Mouse (Mus musculus) hindbrain, postnatal 0 days (tissue): ENCODE measurements around the gene Apobr. TPM values are rescaled to one million over a fixed set of nuclear protein-coding genes. Genes with fewer than 3 reads are reported as not detected.

Source experiments
- ATAC-seq: fragments of 200-750 bp; cut with Nextera tagmentation; 2 replicates; pipeline ENCODE4 v1.8.0; 2017; ENCODE audit warnings: mild to moderate bottlenecking, moderate TSS enrichment, moderate library complexity
- DNase-seq: peaks from one replicate; pipeline ENCODE4 v3.0.0-alpha.2; 2015; ENCODE audit warnings: low spot score
- H3K27ac ChIP-seq: fragments of 300-500 bp; sonication (generic); 2 replicates; pipeline ENCODE4 v1.5.1; 2014; ENCODE audit warnings: mild to moderate bottlenecking
- H3K27me3 ChIP-seq: fragments of 300-500 bp; sonication (generic); 2 replicates; pipeline ENCODE4 v1.6.1; 2014; ENCODE audit warnings: low read length, mixed read lengths; ENCODE audit not compliant: insufficient read depth
- H3K36me3 ChIP-seq: fragments of 300-500 bp; sonication (generic); 2 replicates; pipeline ENCODE4 v1.6.1; 2014; ENCODE audit warnings: low read length, mixed read lengths; ENCODE audit not compliant: insufficient read depth
- H3K4me1 ChIP-seq: fragments of 300-500 bp; sonication (generic); 2 replicates; pipeline ENCODE4 v1.6.1; 2014; ENCODE audit warnings: antibody characterized with exemption, low read length, mixed read lengths; ENCODE audit not compliant: insufficient read depth
- H3K4me2 ChIP-seq: fragments of 300-500 bp; sonication (generic); 2 replicates; pipeline ENCODE4 v1.6.1; 2014; ENCODE audit warnings: low read depth, mild to moderate bottlenecking, low read length, moderate library complexity, mixed read lengths
- H3K4me3 ChIP-seq: fragments of 300-500 bp; sonication (generic); 2 replicates; pipeline ENCODE4 v1.5.1; 2014; ENCODE audit warnings: low read length
- H3K9ac ChIP-seq: fragments of 300-500 bp; sonication (generic); replicated peaks from 2 replicates; pipeline ENCODE4 v1.6.1; 2014; ENCODE audit warnings: mild to moderate bottlenecking, low read length, moderate library complexity, mixed read lengths
- H3K9me3 ChIP-seq: fragments of 300-500 bp; sonication (generic); 2 replicates; pipeline ENCODE4 v1.6.1; 2016; ENCODE audit warnings: low read length, mixed read lengths
- CTCF ChIP-seq: IDR thresholded peaks from 2 replicates; pipeline ENCODE4 v1.5.1; 2016; ENCODE audit warnings: antibody characterized with exemption, control low read depth, low read depth
- WGBS: fragments of 180-500 bp; shearing (Covaris S2); extraction: QIAGEN DNeasy Blood & Tissue Kit; methylation state at CpG from one replicate; pipeline ENCODE4 v1.1.7; 2014; 5-methylcytosine and 5-hydroxymethylcytosine counted together
- polyA plus RNA-seq: library from polyadenylated mRNA; unstranded; fragments of >200 nt; fragmentation: Nextera tagmentation; extraction: Ambion mirVana; gene quantifications from 2 replicates; pipeline ENCODE4 v1.2.1, GENCODE M21; 2015
- total RNA-seq: library from RNA; depleted of rRNA; stranded (reverse); fragments of >200 nt; gene quantifications from 2 replicates; pipeline ENCODE4 v1.2.3, GENCODE M21; 2014

Gene Apobr
- total and polyA plus RNA-seq, 2 experiments from 2014 or later: 0.50 to 6.3 TPM

DNA sequence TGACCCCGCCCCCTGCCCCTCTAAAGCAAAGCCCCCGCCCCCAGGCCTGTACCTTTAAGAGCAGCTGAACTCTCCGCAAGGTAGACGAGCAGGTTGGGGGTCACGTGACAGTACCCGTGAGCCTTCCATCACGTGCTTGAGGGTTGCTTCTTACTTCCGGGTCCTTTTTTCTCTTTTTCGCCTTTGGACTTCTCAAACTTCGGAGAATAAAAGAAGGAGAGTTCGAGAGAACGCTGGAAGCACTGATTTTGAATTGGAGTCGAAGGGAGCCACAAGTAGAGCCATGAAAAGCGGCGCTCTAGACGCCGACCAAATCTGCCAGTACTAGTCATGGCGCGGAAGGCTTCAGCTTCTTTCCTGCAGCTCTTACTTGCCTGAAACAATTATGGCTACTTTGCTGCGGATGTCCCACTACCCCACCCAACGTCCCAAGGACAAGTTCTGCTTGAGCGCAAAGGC, 1.5 kb upstream of the Apobr start:
- H3K36me3 ChIP-seq: no peaks in the 10 kb centered on the region
- peak overlapping the region; percentile 81 for H3K27ac ChIP-seq
- no peak for TF ChIP-seq CTCF
- H3K4me1 ChIP-seq: 0 out of 2 replicates have a peak, but pooled peaks cover 5% of the 10 kb centered on the region
- DNase-seq: peak; percentile 93
- no peaks in the 10 kb centered on the region for H3K9me3 ChIP-seq
- H3K9ac ChIP-seq: peak overlapping the region; percentile 47
- under 1% methylated on average over 22 of the region's 22 CpGs for WGBS
- H3K4me2 ChIP-seq: peak overlapping the region; percentile 90
- peak; percentile 91 for ATAC-seq
- H3K27me3 ChIP-seq: no peaks in the 10 kb centered on the region
- H3K4me3 ChIP-seq: peak overlapping the region; percentile 53

GRCm38 (mm10) chr7:126583761-126584160, 981 bp upstream of the Apobr start:
- ATAC-seq: no peak
- no peak for TF ChIP-seq CTCF

GRCm38 (mm10) chr7:126585717-126586116, 975 bp downstream of the Apobr start, which contains the start of gene Cln3:
Cln3 (minus strand) TSS chr7:126585817.
- no peak for DNase-seq
- 74% methylated on average over 5 of the region's 6 CpGs for WGBS
- Histone ChIP-seq H3K4me1 (0 out of 2 replicates have a peak, but pooled peaks cover 5% of the 10 kb centered on the region), H3K36me3 (no peaks in the 10 kb centered on the region), H3K27ac (no peak within 1 kb of the TSS), H3K9me3 (no peaks in the 10 kb centered on the region), H3K4me3 (no peak within 1 kb of the TSS), H3K4me2 (no peak within 1 kb of the TSS), H3K27me3 (no peaks in the 10 kb centered on the region), H3K9ac (no peak within 1 kb of the TSS)
- TF ChIP-seq CTCF: no peak
- no peak for ATAC-seq

More at GRCm38 (mm10) chr7:126583761-126584160, 981 bp upstream of the Apobr start:
- H3K27ac ChIP-seq: peak overlapping the region; percentile 81; the same call in 1 of the 2 replicates
- peak; percentile 2 for DNase-seq
- no peaks in the 10 kb centered on the region for H3K9me3 ChIP-seq
- peak overlapping the region; percentile 53 for H3K4me3 ChIP-seq
- 0 out of 2 replicates have a peak, but pooled peaks cover 5% of the 10 kb centered on the region for H3K4me1 ChIP-seq
- peak overlapping the region; percentile 90 for H3K4me2 ChIP-seq
- no peaks in the 10 kb centered on the region for H3K36me3 ChIP-seq
- H3K9ac ChIP-seq: 0 out of 2 replicates have a peak overlapping the region, but pooled peaks have one; percentile 47
- no peaks in the 10 kb centered on the region for H3K27me3 ChIP-seq
- 60% methylated on average over 6 of the region's 6 CpGs for WGBS

DNA sequence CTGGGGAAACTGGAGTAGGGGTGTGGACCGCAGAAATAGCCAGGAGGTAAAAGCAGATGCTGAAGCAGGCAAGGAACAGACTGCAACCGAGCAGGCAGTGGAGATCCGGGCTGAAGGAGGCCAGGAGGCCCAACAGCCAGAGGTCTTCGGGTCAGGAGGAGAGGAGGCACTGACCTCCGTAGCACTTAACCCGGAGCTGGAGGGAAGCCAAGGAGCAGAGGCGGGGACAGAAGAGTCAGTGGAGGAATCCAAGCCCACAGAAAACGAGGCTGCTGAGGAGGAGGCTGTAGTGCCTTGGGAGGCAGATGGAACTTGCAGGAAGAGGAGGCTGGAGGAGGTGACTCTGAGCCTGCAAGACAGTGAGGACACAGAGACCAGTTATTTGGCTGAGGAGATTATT, 2.1 kb downstream of the Apobr start:
- no peaks in the 10 kb centered on the region for H3K27me3 ChIP-seq
- 65% methylated on average over 8 of the region's 8 CpGs for WGBS
- no peak for DNase-seq
- TF ChIP-seq CTCF: no peak
- no peak overlapping the region for H3K9ac ChIP-seq
- no peaks in the 10 kb centered on the region for H3K9me3 ChIP-seq
- no peak for ATAC-seq
- no peak overlapping the region for H3K4me2 ChIP-seq
- no peak overlapping the region for H3K4me3 ChIP-seq
- 0 out of 2 replicates have a peak, but pooled peaks cover 5% of the 10 kb centered on the region for H3K4me1 ChIP-seq
- H3K36me3 ChIP-seq: no peaks in the 10 kb centered on the region
- no peak overlapping the region for H3K27ac ChIP-seq

GRCm38 (mm10) chr7:126587779-126588178, 3.0 kb downstream of the Apobr start:
- Histone ChIP-seq H3K9me3 (no peaks in the 10 kb centered on the region), H3K36me3 (no peaks in the 10 kb centered on the region), H3K4me3 (no peak overlapping the region), H3K27ac (no peak overlapping the region), H3K4me1 (0 out of 2 replicates have a peak, but pooled peaks cover 2% of the 10 kb centered on the region), H3K9ac (peak overlapping the region; percentile 28; the same call in 1 of the 2 replicates), H3K4me2 (peak overlapping the region; percentile 40), H3K27me3 (no peaks in the 10 kb centered on the region)
- DNase-seq (peak; percentile 80), ATAC-seq (peak; percentile 70; the same call in 1 of the 2 replicates)
- WGBS: 8% methylated on average over 16 of the region's 16 CpGs
- TF ChIP-seq CTCF: peak; percentile 73

DNA sequence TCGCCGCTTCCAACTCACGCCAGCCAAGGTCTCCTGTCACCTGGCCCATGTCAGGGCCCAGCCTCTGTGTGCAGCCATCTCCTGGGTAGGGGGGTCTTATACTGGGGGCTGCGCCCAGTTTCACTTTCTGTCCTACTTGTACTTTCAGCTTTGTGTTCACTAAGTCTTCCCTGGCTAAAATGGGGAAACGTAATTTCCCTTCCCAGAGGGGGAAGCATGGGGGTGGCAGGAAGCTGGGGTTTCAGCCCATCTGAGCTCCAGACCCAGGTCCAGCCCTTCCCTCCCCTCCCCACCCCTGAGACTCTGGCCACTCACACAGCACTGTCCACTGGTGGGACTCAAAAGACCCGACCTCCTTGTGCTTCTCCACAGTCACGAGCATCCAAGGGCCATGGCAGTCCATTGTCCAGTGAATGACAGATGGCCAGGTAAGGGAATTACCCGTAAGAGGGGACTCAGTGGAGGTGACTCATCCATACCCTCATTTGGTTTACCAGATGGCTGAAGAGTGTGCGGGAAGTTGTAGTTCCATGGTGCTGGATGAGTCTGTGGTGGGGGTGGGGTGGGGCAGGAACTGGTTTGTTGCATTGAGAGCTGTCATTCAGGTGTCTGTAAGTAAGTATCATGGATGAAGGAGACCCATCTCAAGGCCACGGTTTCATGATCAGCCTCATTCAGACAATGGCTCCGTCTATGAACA, 10.3 kb downstream of the Apobr start, which contains the start of gene Il27:
Gene Il27 (minus strand): TSS at position 80 of the 700 bp plus-strand sequence.
- no peak for TF ChIP-seq CTCF
- Histone ChIP-seq H3K27me3 (no peaks in the 10 kb centered on the region), H3K36me3 (no peaks in the 10 kb centered on the region), H3K27ac (no peak within 1 kb of the TSS), H3K4me3 (no peak within 1 kb of the TSS), H3K4me2 (no peak within 1 kb of the TSS), H3K9ac (no peak within 1 kb of the TSS), H3K9me3 (no peaks in the 10 kb centered on the region), H3K4me1 (no peaks in the 10 kb centered on the region)
- DNase-seq: no peak
- no peak for ATAC-seq
- 86% methylated on average over 11 of the region's 11 CpGs for WGBS
